Mouse (Mus musculus) T-cell, adult 66 days (primary cell): ENCODE results near the gene Ino80e. TPM values are rescaled to one million over a fixed set of nuclear protein-coding genes. Genes with fewer than 3 reads are reported as not detected.

Experiments
- total RNA-seq, 2 experiments: library from RNA; stranded (reverse); gene quantifications; 3 replicates in 1 of 2; 4 replicates in 1 of 2; pipeline ENCODE4 v1.2.4; 2023

The Ino80e gene
- 10 to 100 TPM; 68.2 to 83.5 TPM for total RNA-seq

GRCm38 (mm10) chr7:126862147-126862784, at the start of gene Ino80e:
TSS of gene Ino80e (minus strand) at chr7:126862377.

GRCm38 (mm10) chr7:126884286-126885164, 22.3 kb upstream of the Ino80e start, which contains the start of gene Taok2:
TSS of gene Taok2 (minus strand) at chr7:126884703.

DNA sequence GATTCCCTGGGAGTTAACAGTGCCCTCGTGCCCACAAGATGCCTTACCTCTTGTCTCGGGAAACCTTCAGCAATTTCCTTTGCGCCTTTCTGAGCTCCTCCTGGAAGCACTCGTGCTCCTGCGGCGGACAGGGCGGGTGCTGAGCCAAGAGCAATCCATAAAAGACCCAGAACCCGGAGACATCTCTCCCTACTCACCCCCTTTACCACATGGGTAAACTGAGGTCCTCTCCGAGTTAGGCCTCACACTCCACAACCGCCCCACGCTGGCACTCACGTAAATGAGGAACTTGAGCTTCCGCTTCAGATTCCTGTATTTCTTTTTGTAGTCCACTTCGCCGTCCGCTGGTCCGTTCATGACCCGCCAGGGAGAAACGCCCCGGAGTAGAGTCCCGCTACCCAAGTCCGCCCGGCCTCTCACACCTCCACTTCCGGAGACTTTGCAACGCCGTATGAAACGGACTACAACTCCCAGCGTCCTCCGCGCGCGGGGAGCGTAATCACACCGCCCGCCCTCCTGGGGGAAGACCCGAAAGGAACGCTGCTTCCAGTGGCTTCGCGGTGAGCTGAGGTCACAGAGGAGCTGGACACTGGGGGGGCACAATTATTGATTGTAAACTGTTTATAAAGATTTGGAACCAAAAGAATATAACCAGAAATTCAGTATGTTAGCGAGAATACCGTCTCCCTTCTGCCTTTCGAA, 597 bp downstream of the Ino80e start, which contains the start of gene Hirip3:
Hirip3 (plus strand) TSS at position 544 of the 702 bp plus-strand sequence.

DNA sequence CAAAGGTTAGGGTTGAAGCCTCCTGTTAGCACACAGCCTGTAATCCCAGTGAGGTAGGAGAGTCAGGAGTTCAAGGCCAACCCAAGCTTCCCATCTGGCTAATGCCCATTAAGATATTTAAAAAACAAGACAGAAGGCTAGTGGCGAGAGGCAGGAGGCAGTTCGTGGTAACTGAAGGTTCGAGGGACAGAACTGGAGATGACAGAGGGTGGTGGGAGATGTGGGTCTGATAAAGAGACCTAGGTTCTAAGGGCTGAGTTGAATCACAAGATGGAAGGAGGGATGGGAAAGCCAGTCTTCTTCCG, 15.1 kb downstream of the Ino80e start, which contains the start of gene Doc2a:
Doc2a (plus strand) TSS at position 301 of the 305 bp plus-strand sequence.

DNA sequence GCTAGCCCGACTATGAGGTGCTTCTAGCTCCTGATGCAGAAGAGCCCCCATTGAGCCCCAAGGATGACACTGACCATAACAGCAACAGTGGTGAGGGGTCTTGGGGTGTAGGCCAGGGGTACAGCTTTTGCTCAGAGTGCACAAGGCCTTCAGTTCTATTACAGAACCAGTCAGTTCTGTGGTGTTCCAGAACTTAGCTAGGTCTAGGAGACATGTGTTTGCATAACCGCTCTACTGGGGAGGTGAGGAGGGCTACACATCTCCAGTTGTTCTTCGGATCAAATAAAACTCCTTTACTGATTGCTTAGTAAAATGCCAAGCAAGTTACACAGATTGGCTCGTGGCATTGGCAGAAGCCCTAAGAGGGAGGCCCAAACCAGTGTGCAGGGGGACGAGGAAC, 30.6 kb downstream of the Ino80e start, which contains the start of gene 4930451I11Rik:
4930451I11Rik (minus strand) TSS at position 101 of the 400 bp plus-strand sequence.

Other genes with a start within 250 kb of the Ino80e start
- not detected for gene Nupr1, start 231.5 kb downstream of the Ino80e start, total RNA-seq
- 10 to 100 TPM; 71.8 to 85.5 TPM for gene Sgf29, start 213.1 kb downstream of the Ino80e start, total RNA-seq
- 1 to 10 TPM in 1 of 2 experiments, not detected in 1; 1.3 TPM for gene Sult1a1, start 185.9 kb downstream of the Ino80e start, total RNA-seq
- gene Bola2, start 167.0 kb downstream of the Ino80e start, total RNA-seq, result 100 to 1,000 TPM; 171 to 175 TPM
- gene Slx1b, start 166.6 kb downstream of the Ino80e start, total RNA-seq, result 10 to 100 TPM; 15.6 to 17.2 TPM
- 1,000 to 10,000 TPM; 1,416 to 1,422 TPM for gene Coro1a, start 154.6 kb downstream of the Ino80e start, total RNA-seq
- gene Mapk3, start 102.8 kb downstream of the Ino80e start, total RNA-seq, result 10 to 100 TPM; 37.3 to 45.5 TPM
- 1 to 10 TPM; 3.6 to 4.4 TPM for gene Gdpd3, start 96.0 kb downstream of the Ino80e start, total RNA-seq
- gene Ypel3, start 85.4 kb downstream of the Ino80e start, total RNA-seq, result 100 to 1,000 TPM; 240 to 256 TPM
- 10 to 100 TPM; 11.6 to 13.5 TPM for gene Tbx6, start 80.9 kb downstream of the Ino80e start, total RNA-seq
- 100 to 1,000 TPM; 229 to 235 TPM for gene Ppp4c, start 69.9 kb downstream of the Ino80e start, total RNA-seq
- not detected for gene Fam57b, start 64.7 kb downstream of the Ino80e start, total RNA-seq
- gene 4930451I11Rik, start 30.7 kb downstream of the Ino80e start, total RNA-seq, result not detected
- not detected for gene Doc2a, start 15.0 kb downstream of the Ino80e start, total RNA-seq
- gene Hirip3, start 405 bp downstream of the Ino80e start, total RNA-seq, result 10 to 100 TPM; 22.0 to 25.4 TPM
- gene Taok2, start 22.3 kb upstream of the Ino80e start, total RNA-seq, result 100 to 1,000 TPM in 1 of 2 experiments, 10 to 100 TPM in 1; 91.4 to 105 TPM
- gene Tmem219, start 60.5 kb upstream of the Ino80e start, total RNA-seq, result 10 to 100 TPM; 27.4 to 28.3 TPM
- gene Kctd13, start 66.5 kb upstream of the Ino80e start, total RNA-seq, result 10 to 100 TPM; 33.0 to 38.9 TPM
- gene Asphd1, start 87.2 kb upstream of the Ino80e start, total RNA-seq, result not detected
- gene Sez6l2, start 88.2 kb upstream of the Ino80e start, total RNA-seq, result 10 to 100 TPM in 1 of 2 experiments, 1 to 10 TPM in 1; 9.7 to 10.1 TPM
- gene Cdipt, start 113.5 kb upstream of the Ino80e start, total RNA-seq, result 100 to 1,000 TPM; 159 to 167 TPM
- not detected for gene Cdiptos, start 113.7 kb upstream of the Ino80e start, total RNA-seq
- 10 to 100 TPM; 30.2 to 36.9 TPM for gene Mvp, start 152.2 kb upstream of the Ino80e start, total RNA-seq
- gene Pagr1b, start 154.1 kb upstream of the Ino80e start, total RNA-seq, result 1 to 10 TPM; 3.6 to 4.6 TPM
- gene Pagr1a, start 155.0 kb upstream of the Ino80e start, total RNA-seq, result 10 to 100 TPM; 24.7 to 40.0 TPM
- 10 to 100 TPM; 20.9 to 36.5 TPM for gene Gm42742, start 158.7 kb upstream of the Ino80e start, total RNA-seq
- gene Prrt2, start 158.8 kb upstream of the Ino80e start, total RNA-seq, result 1 to 10 TPM; 5.0 to 7.0 TPM
- 100 to 1,000 TPM; 237 to 238 TPM for gene Maz, start 164.7 kb upstream of the Ino80e start, total RNA-seq
- 1 to 10 TPM; 3.6 to 4.8 TPM for gene Kif22, start 180.1 kb upstream of the Ino80e start, total RNA-seq
- under 1 TPM in 1 of 2 experiments, not detected in 1; 0.82 TPM for gene Zg16, start 225.0 kb upstream of the Ino80e start, total RNA-seq
- 10 to 100 TPM; 75.6 to 83.3 TPM for gene AI467606, start 229.0 kb upstream of the Ino80e start, total RNA-seq